Mouse (Mus musculus) spleen, adult 2 months (tissue): ENCODE data around the gene Ddx17. TPM values are rescaled to one million over a fixed set of nuclear protein-coding genes. Genes with fewer than 3 reads are reported as not detected.

ENCODE experiments used
- DNase-seq, 2 experiments: peaks; one replicate each; pipeline versions ENCODE4 v3.0.0 to v3.0.0-alpha.2; 2012 to 2021; ENCODE audit warnings: low spot score in 2 of 2, low read depth in 1 of 2
- H3K27ac ChIP-seq: fragments of 200-500 bp; 2 replicates; pipeline ENCODE4 v1.5.1; 2012; ENCODE audit warnings: low read length, inconsistent platforms; ENCODE audit not compliant: insufficient read depth
- H3K27me3 ChIP-seq: fragments of 200-500 bp; 2 replicates; pipeline ENCODE4 v1.6.1; 2012; ENCODE audit warnings: mild to moderate bottlenecking, moderate library complexity, low read length, inconsistent platforms; ENCODE audit not compliant: control insufficient read depth, insufficient read depth
- H3K36me3 ChIP-seq: fragments of 200-500 bp; 2 replicates; pipeline ENCODE4 v1.6.1; 2012; ENCODE audit warnings: mild to moderate bottlenecking, low read length, inconsistent platforms; ENCODE audit not compliant: control insufficient read depth, insufficient read depth
- H3K4me1 ChIP-seq: fragments of 200-500 bp; 2 replicates; pipeline ENCODE4 v1.6.1; 2011; ENCODE audit warnings: inconsistent platforms; ENCODE audit not compliant: control insufficient read depth, insufficient read depth, insufficient read length
- H3K4me3 ChIP-seq: fragments of 200-500 bp; 2 replicates; pipeline ENCODE4 v1.5.1; 2011; ENCODE audit warnings: mild to moderate bottlenecking, inconsistent platforms; ENCODE audit not compliant: insufficient read depth, insufficient read length; ENCODE audit errors: extremely low read depth
- CTCF ChIP-seq: fragments of 200-500 bp; IDR thresholded peaks from 2 replicates; pipeline ENCODE4 v1.5.1; 2011; ENCODE audit warnings: mild to moderate bottlenecking, inconsistent platforms; ENCODE audit not compliant: insufficient read depth, insufficient read length, insufficient replicate concordance; ENCODE audit errors: extremely low read depth
- POLR2A ChIP-seq: fragments of 200-500 bp; IDR thresholded peaks from 2 replicates; pipeline ENCODE4 v1.6.1; 2011; ENCODE audit warnings: low read depth, low read length, inconsistent platforms
- WGBS: fragments of 180-500 bp; shearing (Covaris S2); methylation state at CpG from one replicate; pipeline ENCODE4 v1.1.7; 2018; 5-methylcytosine and 5-hydroxymethylcytosine counted together
- polyA plus RNA-seq: library from polyadenylated mRNA; depleted of rRNA; stranded (reverse); fragments of >200 nt; gene quantifications from 2 replicates; pipeline ENCODE4 v1.2.3, GENCODE M21; 2012

Gene Ddx17
- polyA plus RNA-seq, 1 experiment = 158 TPM

DNA sequence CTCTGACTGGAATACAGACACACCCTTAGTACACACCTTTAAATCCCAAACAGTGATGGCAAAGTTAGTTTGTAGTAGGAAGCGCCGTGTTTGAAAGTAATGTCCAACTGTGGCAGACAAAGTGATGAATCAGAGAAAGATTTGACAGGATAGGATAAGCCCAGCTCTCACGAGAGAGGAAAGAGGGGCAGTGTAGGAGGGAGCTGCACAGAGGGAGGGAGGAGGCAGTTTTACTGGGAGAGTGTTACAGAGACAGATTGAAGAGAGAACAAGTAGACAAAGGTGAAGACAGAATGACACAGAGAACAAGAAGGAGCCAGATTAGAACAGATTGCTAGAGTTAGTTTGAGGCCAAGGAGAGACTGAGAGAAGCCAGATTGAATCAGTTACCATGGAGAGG, 13.1 kb upstream of the Ddx17 start:
- H3K36me3 ChIP-seq = no peaks in the 10 kb centered on the region
- H3K4me1 ChIP-seq = no peaks in the 10 kb centered on the region
- TF ChIP-seq CTCF = no peak
- no peak for TF ChIP-seq POLR2A
- no peak for DNase-seq
- H3K27ac ChIP-seq = no peak overlapping the region
- no peak overlapping the region for H3K4me3 ChIP-seq
- WGBS = 85% methylated on average over 3 of the region's 3 CpGs
- no peaks in the 10 kb centered on the region for H3K27me3 ChIP-seq

DNA sequence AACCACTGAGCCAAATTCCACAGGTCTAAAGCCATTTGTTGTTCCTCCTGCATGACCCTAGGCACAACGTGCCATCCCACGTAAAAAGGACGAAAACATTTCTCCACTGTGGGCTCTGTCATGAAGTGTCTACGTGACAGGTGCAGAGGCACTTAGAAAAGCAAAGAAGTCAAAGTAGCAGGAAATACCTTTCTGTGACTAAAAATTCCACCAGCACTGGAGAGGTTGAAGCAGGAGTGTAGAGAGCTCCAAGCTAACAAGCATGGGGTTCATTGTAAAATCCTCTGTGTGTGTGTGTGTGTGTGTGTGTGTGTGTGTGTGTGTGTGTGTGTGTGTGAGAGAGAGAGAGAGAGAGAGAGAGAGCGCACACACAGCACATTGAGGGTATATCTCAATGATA, 6.0 kb upstream of the Ddx17 start:
- no peak overlapping the region for H3K27ac ChIP-seq
- 81% methylated on average over 5 of the region's 5 CpGs for WGBS
- no peaks in the 10 kb centered on the region for H3K27me3 ChIP-seq
- no peak overlapping the region for H3K4me3 ChIP-seq
- TF ChIP-seq CTCF (no peak), POLR2A (no peak)
- DNase-seq = no peak
- H3K4me1 ChIP-seq = no peaks in the 10 kb centered on the region
- no peaks in the 10 kb centered on the region for H3K36me3 ChIP-seq

DNA sequence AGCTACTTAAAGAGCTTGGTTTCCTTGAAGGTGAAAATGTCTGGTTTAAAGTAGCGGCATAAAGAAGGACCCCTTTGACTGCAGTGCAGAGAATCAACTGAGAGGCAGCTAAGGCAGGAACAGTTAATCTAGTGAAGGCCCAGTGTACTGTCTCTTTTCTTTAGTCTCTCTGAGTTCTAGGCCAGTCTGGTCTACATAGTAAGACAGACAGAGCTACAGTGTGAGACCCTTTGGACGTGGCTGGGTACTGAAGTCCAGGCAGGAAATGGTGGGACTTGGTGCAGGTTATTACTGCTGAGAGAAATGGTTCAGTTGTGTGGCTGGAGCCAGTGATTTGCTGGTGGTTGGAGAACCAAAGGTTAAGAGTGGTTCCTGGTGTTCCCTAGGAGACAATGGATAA, 1.7 kb upstream of the Ddx17 start:
- peaks cover 3% of the 10 kb centered on the region for H3K4me1 ChIP-seq
- TF ChIP-seq POLR2A (no peak), CTCF (no peak)
- 93% methylated on average over 2 of the region's 2 CpGs for WGBS

DNA sequence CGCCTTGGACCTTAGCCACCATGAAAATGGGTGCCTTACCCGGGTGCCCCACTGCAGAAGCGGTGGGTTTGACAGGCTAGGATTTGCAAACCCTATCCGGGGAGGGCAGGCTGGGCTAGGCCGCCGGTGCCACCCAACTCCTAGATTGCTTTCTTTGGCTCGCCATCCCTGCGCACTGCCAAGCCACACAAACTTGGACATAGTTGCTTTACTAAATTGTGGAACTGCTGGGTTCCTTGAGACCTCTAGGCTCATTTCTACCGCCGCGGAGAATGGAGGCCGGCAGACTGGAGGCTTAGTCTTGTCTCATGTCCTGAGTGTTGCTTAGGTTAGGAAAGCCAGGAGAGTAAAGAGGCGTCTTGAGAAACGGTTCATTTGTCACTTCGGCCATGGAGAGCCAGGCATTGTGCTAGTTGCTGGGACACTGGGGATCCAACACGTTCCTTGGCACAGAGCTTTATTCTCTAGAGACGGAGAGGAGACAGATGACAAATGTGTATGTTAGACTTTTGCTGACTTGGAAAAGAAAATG, 814 bp upstream of the Ddx17 start:
- Histone ChIP-seq H3K27ac (peak overlapping the region; percentile 92), H3K27me3 (no peaks in the 10 kb centered on the region), H3K4me3 (peak overlapping the region; percentile 62; the same call in 1 of the 2 replicates), H3K36me3 (peaks cover 8% of the 10 kb centered on the region), H3K4me1 (peaks cover 3% of the 10 kb centered on the region)
- TF ChIP-seq POLR2A = no peak
- TF ChIP-seq CTCF = no peak
- WGBS = 91% methylated on average over 17 of the region's 17 CpGs
- DNase-seq = no peak

More for the DNA sequence above, 1.7 kb upstream of the Ddx17 start:
- no peak overlapping the region for H3K27ac ChIP-seq
- peaks cover under 1% of the 10 kb centered on the region for H3K36me3 ChIP-seq
- no peak for DNase-seq
- H3K27me3 ChIP-seq = no peaks in the 10 kb centered on the region
- H3K4me3 ChIP-seq = no peak overlapping the region

DNA sequence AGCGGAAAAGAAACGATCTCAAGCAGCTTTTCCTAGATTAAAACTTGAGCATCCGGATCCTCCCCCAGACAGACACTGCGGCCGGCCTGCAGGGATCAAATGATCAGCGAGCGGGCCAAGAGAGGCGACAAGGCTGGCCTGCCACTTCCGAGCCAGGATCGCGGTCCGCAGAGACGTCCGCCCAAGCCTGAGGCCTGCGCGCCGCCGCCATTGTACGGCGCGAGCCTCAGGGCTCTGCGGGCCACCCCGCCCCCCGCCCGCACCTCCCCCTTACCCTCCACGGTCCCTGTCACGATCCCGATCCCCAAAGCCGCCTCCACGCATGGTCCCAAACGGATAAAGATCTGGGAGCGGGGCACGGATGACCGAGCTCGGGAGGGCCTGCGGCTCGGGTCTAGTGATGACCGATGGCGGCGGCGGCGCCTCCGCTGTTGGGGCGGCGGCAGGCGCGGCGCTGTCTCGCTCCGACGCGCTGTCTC, 581 bp downstream of the Ddx17 start:
- TF ChIP-seq CTCF (no peak), POLR2A (no peak)
- WGBS = under 1% methylated on average over 41 of the region's 52 CpGs
- Histone ChIP-seq H3K27ac (peak overlapping the region; percentile 97), H3K4me1 (peaks cover 3% of the 10 kb centered on the region), H3K4me3 (peak overlapping the region; percentile 88), H3K27me3 (no peaks in the 10 kb centered on the region), H3K36me3 (peaks cover 14% of the 10 kb centered on the region)
- DNase-seq = peak in 1 of 2 experiments; percentile 52

GRCm38 (mm10) chr15:79545496-79545895, 1.0 kb downstream of the Ddx17 start:
- no peak for DNase-seq
- Histone ChIP-seq H3K36me3 (peaks cover 17% of the 10 kb centered on the region), H3K4me1 (peaks cover 3% of the 10 kb centered on the region), H3K27ac (peak overlapping the region; percentile 97), H3K4me3 (peak overlapping the region; percentile 88), H3K27me3 (no peaks in the 10 kb centered on the region)
- WGBS = 1% methylated on average over 3 of the region's 3 CpGs
- TF ChIP-seq POLR2A (no peak), CTCF (no peak)

DNA sequence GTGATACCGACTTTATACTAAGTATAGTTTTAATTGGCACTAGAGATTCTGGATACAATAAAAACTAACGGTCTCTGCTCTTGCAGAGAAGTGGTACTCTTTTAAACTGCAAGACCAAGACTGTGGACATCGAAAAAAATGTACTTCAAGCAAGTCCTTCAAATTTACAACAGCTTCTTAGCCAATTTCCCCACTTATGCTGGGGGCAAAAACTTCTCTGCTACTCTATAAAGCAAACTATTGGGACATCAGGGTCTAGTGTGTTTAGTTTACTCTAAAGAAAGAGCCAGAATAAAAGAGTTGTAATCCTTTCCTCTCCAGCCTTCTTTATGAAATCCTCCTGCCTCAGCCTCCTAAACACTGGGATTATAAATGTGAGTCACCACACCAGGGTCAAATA, 2.6 kb downstream of the Ddx17 start:
- Histone ChIP-seq H3K36me3 (peaks cover 27% of the 10 kb centered on the region), H3K4me3 (no peak overlapping the region), H3K27ac (no peak overlapping the region), H3K27me3 (no peaks in the 10 kb centered on the region), H3K4me1 (peaks cover 3% of the 10 kb centered on the region)
- WGBS = 91% methylated on average over 3 of the region's 3 CpGs
- no peak for TF ChIP-seq CTCF
- TF ChIP-seq POLR2A = no peak
- DNase-seq = no peak
